Mouse (Mus musculus) heart, postnatal 0 days (tissue): ENCODE results near the gene Lingo3.

Source experiments
- CTCF ChIP-seq: IDR thresholded peaks from 2 replicates; pipeline ENCODE4 v1.5.1; 2016; ENCODE audit warnings: antibody characterized with exemption, control low read depth, low read depth
- EP300 ChIP-seq: IDR thresholded peaks from 2 replicates; pipeline ENCODE4 v1.6.1; 2016; ENCODE audit warnings: antibody characterized with exemption, low read depth

DNA sequence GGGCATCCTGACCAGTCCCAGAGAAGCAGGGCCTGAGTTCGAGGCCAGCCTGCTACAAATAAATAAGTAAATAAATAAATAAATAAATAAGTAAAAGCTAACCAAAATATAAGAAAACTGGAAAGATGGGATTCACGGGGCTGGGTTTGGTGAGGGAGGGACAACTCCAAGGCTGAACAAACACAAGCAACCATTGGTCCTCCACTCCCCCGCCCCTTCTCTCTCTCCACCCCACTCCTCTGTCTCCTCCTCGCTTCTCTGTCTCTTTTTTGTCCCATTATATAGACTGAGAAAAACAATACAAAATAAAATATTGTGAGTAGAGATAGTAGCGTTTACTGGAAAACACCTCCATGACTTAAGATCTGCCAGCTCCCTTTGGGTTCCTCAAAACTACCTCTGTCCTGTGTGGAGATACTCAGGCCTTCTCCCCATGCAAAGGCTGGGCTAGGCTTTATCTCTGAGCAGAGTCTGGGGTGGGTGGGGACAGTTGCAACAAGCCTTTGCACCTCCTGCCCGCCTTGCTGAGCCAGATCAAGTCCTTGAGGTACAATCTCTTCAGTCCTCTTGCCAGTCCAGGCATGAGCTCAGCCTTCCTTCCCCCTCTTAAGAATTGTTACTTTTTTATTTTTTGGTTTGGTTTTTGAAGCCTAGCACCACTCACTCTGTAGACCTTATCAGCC lies 25.1 kb downstream of the Lingo3 start:
- TF ChIP-seq CTCF (no peak), EP300 (no peak)
